Mouse (Mus musculus): Measurements from ENCODE around the gene Cd38. TPM values are rescaled to one million over a fixed set of nuclear protein-coding genes. Genes with fewer than 3 reads are reported as not detected.

Cd38 gene
- 35.3 and 37.7 TPM in 2 replicates for polyA plus RNA-seq (2015; fragmentation: Nextera tagmentation; extraction: Ambion mirVana)

DNA sequence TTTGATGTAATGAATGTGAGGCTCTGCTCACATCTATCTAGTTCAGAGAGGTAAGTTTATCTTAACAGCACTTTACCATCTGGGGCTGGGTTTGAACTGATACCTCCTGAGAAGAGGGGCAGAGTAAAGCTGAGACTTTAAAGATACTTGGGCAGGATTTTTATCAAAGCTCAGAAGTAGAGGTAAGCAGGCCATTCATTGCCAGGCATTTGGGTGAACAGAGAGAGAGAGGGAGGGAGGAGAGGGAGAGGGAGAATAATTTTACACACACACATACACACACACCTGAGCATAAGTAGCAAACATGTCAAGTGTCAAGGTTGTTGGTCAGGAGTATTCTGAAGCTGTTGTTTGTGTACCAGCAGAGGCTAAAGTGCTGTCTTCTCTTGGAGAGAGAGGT lies at the start of gene Cd38:
Gene Cd38 (plus strand): TSS at position 301 of the 400 bp plus-strand sequence.
- H3K9me3 ChIP-seq (ENCODE audit: low read length) = no peaks in the 10 kb centered on the region
- H3K36me3 ChIP-seq (ENCODE audit: insufficient read depth, low read length) = no peaks in the 10 kb centered on the region
- H3K4me1 ChIP-seq (ENCODE audit: insufficient read depth, low read length) = peaks cover 4% of the 10 kb centered on the region; the same call in 1 of the 2 replicates
- peak; percentile 7; the same call in 1 of the 2 replicates for ATAC-seq (ENCODE audit: low FRiP score, low TSS enrichment)
- H3K4me3 ChIP-seq (ENCODE audit: low read length) = peak within 1 kb of the TSS; percentile 56
- H3K4me2 ChIP-seq (replicated peaks; ENCODE audit: low read depth, low read length) = peak within 1 kb of the TSS; percentile 75
- no peaks in the 10 kb centered on the region for H3K27me3 ChIP-seq (ENCODE audit: insufficient read depth, low read length)
- peak within 1 kb of the TSS; percentile 73 for H3K9ac ChIP-seq (replicated peaks; ENCODE audit: low read length)
- H3K27ac ChIP-seq (ENCODE audit: low read length) = peak within 1 kb of the TSS; percentile 78

DNA sequence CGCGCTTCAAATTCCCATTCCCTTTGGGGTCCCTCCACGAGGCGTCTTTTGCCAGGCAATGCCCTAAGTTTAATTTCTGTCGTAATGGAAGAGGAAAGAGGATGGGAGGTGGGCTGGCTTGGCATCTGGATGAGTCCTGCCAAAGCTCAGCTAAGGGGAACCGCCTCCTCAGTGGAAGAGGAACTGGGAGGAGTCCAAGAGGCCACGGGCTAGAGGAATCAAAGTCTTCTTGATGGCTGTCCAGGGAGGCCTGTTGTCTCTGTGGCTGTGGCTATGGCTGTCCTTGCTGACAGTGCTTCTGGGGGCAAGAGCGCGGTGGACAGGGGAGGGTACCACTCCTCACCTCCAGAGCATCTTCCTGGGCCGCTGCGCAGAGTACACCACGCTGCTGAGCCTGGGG lies 49.7 kb upstream of the Cd38 start, which contains the start of gene Bst1:
Gene Bst1 (plus strand): TSS at position 191 of the 400 bp plus-strand sequence.
- H3K4me1 ChIP-seq (ENCODE audit: insufficient read depth, low read length) = no peaks in the 10 kb centered on the region
- H3K9ac ChIP-seq (replicated peaks; ENCODE audit: low read length) = no peak within 1 kb of the TSS
- H3K9me3 ChIP-seq (ENCODE audit: low read length) = no peaks in the 10 kb centered on the region
- no peak within 1 kb of the TSS for H3K4me3 ChIP-seq (ENCODE audit: low read length)
- no peaks in the 10 kb centered on the region for H3K27me3 ChIP-seq (ENCODE audit: insufficient read depth, low read length)
- H3K27ac ChIP-seq (ENCODE audit: low read length) = no peak within 1 kb of the TSS
- H3K4me2 ChIP-seq (replicated peaks; ENCODE audit: low read depth, low read length) = no peak within 1 kb of the TSS
- WGBS = 44% methylated on average over 12 of the region's 12 CpGs
- no peaks in the 10 kb centered on the region for H3K36me3 ChIP-seq (ENCODE audit: insufficient read depth, low read length)
- ATAC-seq (ENCODE audit: low FRiP score, low TSS enrichment) = peak; percentile 59; the same call in 1 of the 2 replicates

DNA sequence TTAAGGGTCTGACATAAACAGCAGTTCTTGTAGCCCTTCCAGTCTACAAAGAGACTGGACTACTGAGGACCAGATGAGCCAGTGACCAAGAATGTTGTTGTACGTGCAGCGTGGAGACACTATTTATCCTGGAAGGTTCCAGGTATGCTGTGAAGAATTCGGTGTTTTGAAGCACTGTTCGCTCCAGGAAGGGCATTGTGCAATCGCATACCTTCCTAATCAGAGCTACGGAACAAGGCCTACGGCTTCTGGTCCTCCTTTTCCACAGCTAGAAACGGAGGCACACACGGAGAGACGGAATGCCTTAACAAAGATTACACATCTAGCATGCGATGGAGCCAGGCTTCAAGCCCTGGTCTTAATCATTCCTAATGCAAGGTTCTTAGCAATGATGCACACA lies 47.6 kb upstream of the Cd38 start:
- 91% methylated on average over 11 of the region's 11 CpGs for WGBS
- Histone ChIP-seq H3K9me3 (ENCODE audit: low read length) (no peaks in the 10 kb centered on the region), H3K27me3 (ENCODE audit: insufficient read depth, low read length) (no peaks in the 10 kb centered on the region), H3K4me2 (replicated peaks; ENCODE audit: low read depth, low read length) (no peak overlapping the region), H3K27ac (ENCODE audit: low read length) (no peak overlapping the region), H3K36me3 (ENCODE audit: insufficient read depth, low read length) (no peaks in the 10 kb centered on the region), H3K4me3 (ENCODE audit: low read length) (no peak overlapping the region), H3K9ac (replicated peaks; ENCODE audit: low read length) (no peak overlapping the region), H3K4me1 (ENCODE audit: insufficient read depth, low read length) (no peaks in the 10 kb centered on the region)
- no peak for ATAC-seq (ENCODE audit: low FRiP score, low TSS enrichment)

DNA sequence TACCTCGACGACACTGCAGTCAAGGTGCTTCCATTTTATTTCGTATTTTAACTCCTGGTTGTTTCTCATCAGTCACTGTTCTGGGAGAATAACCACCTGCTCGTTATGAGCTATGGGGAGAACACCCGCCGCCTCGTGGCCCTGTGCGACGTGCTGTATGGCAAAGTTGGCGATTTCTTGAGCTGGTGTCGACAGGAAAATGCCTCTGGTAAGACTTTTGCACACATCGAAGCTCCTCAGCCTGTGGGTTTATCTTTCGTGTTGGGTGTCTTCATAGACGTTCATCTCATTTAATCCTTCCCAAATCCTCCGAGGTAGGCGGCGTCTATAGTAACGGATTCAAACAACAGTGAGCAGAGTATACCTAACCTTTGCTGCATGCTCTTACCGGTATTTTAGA lies 46.8 kb upstream of the Cd38 start, which contains the start of gene Fbxl5:
Gene Fbxl5 (minus strand): TSS at position 101 of the 400 bp plus-strand sequence.
- no peak for ATAC-seq (ENCODE audit: low FRiP score, low TSS enrichment)
- no peaks in the 10 kb centered on the region for H3K36me3 ChIP-seq (ENCODE audit: insufficient read depth, low read length)
- H3K4me1 ChIP-seq (ENCODE audit: insufficient read depth, low read length) = no peaks in the 10 kb centered on the region
- no peaks in the 10 kb centered on the region for H3K27me3 ChIP-seq (ENCODE audit: insufficient read depth, low read length)
- H3K9me3 ChIP-seq (ENCODE audit: low read length) = no peaks in the 10 kb centered on the region
- no peak within 1 kb of the TSS for H3K27ac ChIP-seq (ENCODE audit: low read length)
- H3K9ac ChIP-seq (replicated peaks; ENCODE audit: low read length) = no peak within 1 kb of the TSS
- no peak within 1 kb of the TSS for H3K4me2 ChIP-seq (replicated peaks; ENCODE audit: low read depth, low read length)
- no peak within 1 kb of the TSS for H3K4me3 ChIP-seq (ENCODE audit: low read length)
- WGBS = 86% methylated on average over 19 of the region's 19 CpGs

DNA sequence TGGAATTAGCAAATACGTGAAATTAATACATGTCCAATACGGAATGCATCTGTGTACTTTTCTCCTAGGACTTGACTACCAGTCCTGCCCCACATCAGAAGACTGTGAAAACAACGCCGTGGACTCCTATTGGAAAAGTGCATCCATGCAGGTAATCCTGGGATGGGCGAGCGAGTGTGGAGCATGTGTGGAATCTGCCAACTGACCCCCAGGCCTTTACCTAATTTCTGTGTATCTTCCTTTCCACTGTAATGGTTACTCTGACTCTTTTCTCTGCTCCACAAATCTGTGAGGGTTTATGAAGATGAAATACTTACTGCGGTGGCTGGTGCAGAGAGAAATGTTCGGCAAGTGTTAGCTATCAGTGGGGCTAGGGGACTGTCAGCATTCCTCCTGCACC lies 46.2 kb upstream of the Cd38 start:
- H3K9me3 ChIP-seq (ENCODE audit: low read length) = no peaks in the 10 kb centered on the region
- no peak for ATAC-seq (ENCODE audit: low FRiP score, low TSS enrichment)
- WGBS = 86% methylated on average over 8 of the region's 8 CpGs
- no peaks in the 10 kb centered on the region for H3K27me3 ChIP-seq (ENCODE audit: insufficient read depth, low read length)
- H3K4me3 ChIP-seq (ENCODE audit: low read length) = no peak overlapping the region
- H3K4me2 ChIP-seq (replicated peaks; ENCODE audit: low read depth, low read length) = no peak overlapping the region
- H3K9ac ChIP-seq (replicated peaks; ENCODE audit: low read length) = no peak overlapping the region
- H3K36me3 ChIP-seq (ENCODE audit: insufficient read depth, low read length) = no peaks in the 10 kb centered on the region
- H3K27ac ChIP-seq (ENCODE audit: low read length) = no peak overlapping the region
- H3K4me1 ChIP-seq (ENCODE audit: insufficient read depth, low read length) = no peaks in the 10 kb centered on the region

DNA sequence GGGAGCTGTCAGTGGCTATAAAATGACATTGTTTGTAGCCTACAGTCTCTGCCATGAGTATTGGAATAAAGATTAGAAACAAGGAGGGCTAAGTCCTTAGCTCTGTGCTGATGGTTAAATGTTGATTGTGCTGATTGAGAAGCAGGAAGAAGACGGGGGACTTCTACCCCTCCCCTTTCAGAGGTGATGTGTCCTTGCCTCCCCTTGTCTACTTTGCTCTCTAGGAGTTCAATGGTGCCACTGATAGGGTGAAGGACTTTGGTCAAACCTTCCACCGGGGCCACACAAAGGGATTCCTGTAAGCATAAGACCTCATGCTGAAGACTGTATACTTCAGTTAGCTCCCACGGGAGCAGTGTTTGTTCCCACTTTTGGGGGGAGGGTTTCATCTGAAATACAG lies 45.5 kb upstream of the Cd38 start:
- H3K4me2 ChIP-seq (replicated peaks; ENCODE audit: low read depth, low read length) = no peak overlapping the region
- ATAC-seq (ENCODE audit: low FRiP score, low TSS enrichment) = no peak
- WGBS = 83% methylated on average over 3 of the region's 3 CpGs
- no peaks in the 10 kb centered on the region for H3K36me3 ChIP-seq (ENCODE audit: insufficient read depth, low read length)
- no peak overlapping the region for H3K9ac ChIP-seq (replicated peaks; ENCODE audit: low read length)
- no peak overlapping the region for H3K27ac ChIP-seq (ENCODE audit: low read length)
- H3K4me3 ChIP-seq (ENCODE audit: low read length) = no peak overlapping the region
- H3K9me3 ChIP-seq (ENCODE audit: low read length) = no peaks in the 10 kb centered on the region
- H3K27me3 ChIP-seq (ENCODE audit: insufficient read depth, low read length) = no peaks in the 10 kb centered on the region
- no peaks in the 10 kb centered on the region for H3K4me1 ChIP-seq (ENCODE audit: insufficient read depth, low read length)

DNA sequence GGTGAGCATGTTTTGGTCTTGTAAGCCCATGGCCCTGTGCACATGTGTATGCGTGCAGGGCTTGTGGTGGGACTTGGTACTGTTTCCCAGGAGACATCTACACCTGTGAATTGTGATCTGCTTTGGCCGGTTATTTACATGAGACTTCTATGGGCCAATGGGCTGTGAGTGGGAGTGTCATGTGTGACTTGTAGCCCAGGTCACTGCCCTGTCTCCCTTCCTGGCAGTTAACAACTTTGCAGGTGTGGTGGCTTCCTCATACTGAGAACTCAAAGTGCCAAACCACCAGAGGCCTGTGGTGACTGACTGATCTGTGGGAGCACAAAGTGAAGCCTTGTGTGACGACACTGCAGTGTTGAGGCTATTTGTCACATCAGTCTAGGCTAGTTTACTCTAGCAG lies 43.8 kb upstream of the Cd38 start:
- 63% methylated on average over 3 of the region's 3 CpGs for WGBS
- Histone ChIP-seq H3K4me3 (ENCODE audit: low read length) (no peak overlapping the region), H3K9me3 (ENCODE audit: low read length) (no peaks in the 10 kb centered on the region), H3K9ac (replicated peaks; ENCODE audit: low read length) (no peak overlapping the region), H3K27ac (ENCODE audit: low read length) (no peak overlapping the region), H3K27me3 (ENCODE audit: insufficient read depth, low read length) (no peaks in the 10 kb centered on the region), H3K36me3 (ENCODE audit: insufficient read depth, low read length) (no peaks in the 10 kb centered on the region), H3K4me1 (ENCODE audit: insufficient read depth, low read length) (no peaks in the 10 kb centered on the region), H3K4me2 (replicated peaks; ENCODE audit: low read depth, low read length) (no peak overlapping the region)
- no peak for ATAC-seq (ENCODE audit: low FRiP score, low TSS enrichment)

DNA sequence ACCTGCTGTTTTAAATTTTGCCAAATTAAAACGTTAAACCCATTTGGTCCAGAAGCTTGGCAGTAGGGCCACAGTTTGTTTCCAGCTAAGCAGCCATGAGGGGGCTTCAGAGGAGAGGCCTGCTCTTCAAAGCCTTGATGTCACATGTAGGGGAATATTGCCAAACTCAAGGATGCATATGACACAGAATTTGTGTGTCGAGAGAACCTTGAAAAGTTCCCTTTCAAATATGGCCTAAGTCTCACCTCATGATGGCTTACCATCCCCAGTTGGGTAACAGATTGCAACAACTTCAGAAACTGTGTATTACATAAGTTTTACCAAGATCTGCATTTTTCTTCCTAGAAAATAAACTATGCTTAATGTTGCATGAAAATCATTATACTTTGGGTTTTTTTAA lies 41.5 kb upstream of the Cd38 start:
- Histone ChIP-seq H3K27me3 (ENCODE audit: insufficient read depth, low read length) (no peaks in the 10 kb centered on the region), H3K36me3 (ENCODE audit: insufficient read depth, low read length) (no peaks in the 10 kb centered on the region), H3K4me1 (ENCODE audit: insufficient read depth, low read length) (no peaks in the 10 kb centered on the region), H3K4me3 (ENCODE audit: low read length) (no peak overlapping the region), H3K4me2 (replicated peaks; ENCODE audit: low read depth, low read length) (no peak overlapping the region), H3K27ac (ENCODE audit: low read length) (no peak overlapping the region), H3K9me3 (ENCODE audit: low read length) (no peaks in the 10 kb centered on the region), H3K9ac (replicated peaks; ENCODE audit: low read length) (no peak overlapping the region)
- 90% methylated on average over 2 of the region's 2 CpGs for WGBS
- ATAC-seq (ENCODE audit: low FRiP score, low TSS enrichment) = no peak

DNA sequence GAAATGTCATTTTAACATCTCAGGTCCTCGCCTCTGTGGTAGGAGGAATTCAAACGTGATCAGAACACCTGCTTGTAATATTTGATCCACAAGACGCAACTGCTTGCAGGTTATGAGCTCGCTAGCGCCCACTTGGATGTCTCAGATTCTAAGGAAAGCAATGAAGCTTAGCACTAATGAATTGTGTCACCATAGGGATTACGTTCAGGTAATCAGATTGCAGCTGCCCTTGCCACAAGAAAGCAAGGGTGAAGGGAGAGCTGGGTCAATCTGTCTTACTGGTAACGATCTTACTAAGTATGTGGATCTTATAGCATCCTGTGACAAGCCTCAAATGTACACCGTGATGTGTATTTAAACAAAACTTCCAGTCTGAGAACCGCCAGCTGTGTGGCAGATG lies 41.0 kb upstream of the Cd38 start:
- no peak for ATAC-seq (ENCODE audit: low FRiP score, low TSS enrichment)
- Histone ChIP-seq H3K4me1 (ENCODE audit: insufficient read depth, low read length) (no peaks in the 10 kb centered on the region), H3K4me2 (replicated peaks; ENCODE audit: low read depth, low read length) (no peak overlapping the region), H3K27ac (ENCODE audit: low read length) (no peak overlapping the region), H3K9ac (replicated peaks; ENCODE audit: low read length) (no peak overlapping the region), H3K36me3 (ENCODE audit: insufficient read depth, low read length) (no peaks in the 10 kb centered on the region), H3K9me3 (ENCODE audit: low read length) (no peaks in the 10 kb centered on the region), H3K4me3 (ENCODE audit: low read length) (no peak overlapping the region), H3K27me3 (ENCODE audit: insufficient read depth, low read length) (no peaks in the 10 kb centered on the region)
- 49% methylated on average over 9 of the region's 9 CpGs for WGBS

DNA sequence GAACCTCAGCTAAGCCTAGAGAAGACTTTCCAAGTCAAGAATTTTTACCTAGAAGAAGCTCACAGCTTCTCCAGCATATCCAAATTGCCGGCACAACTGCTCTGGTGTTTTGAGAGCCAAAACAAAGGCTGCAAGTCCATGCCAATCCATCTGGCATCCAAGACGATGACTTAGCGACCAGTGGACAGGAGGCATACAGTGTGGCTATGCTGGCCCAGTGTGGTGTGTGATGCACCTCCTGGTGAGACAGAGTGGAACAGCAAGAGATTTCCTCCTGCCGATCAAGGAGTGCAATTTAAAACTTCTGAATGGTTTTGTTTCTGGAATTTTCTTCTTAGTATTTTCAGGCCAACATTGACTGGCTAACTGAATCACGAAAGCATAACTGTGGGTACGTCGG lies 31.8 kb upstream of the Cd38 start:
- ATAC-seq (ENCODE audit: low FRiP score, low TSS enrichment) = no peak
- Histone ChIP-seq H3K4me3 (ENCODE audit: low read length) (no peak overlapping the region), H3K27ac (ENCODE audit: low read length) (no peak overlapping the region), H3K27me3 (ENCODE audit: insufficient read depth, low read length) (no peaks in the 10 kb centered on the region), H3K4me1 (ENCODE audit: insufficient read depth, low read length) (no peaks in the 10 kb centered on the region), H3K9ac (replicated peaks; ENCODE audit: low read length) (no peak overlapping the region), H3K9me3 (ENCODE audit: low read length) (0 out of 2 replicates have a peak, but pooled peaks cover 2% of the 10 kb centered on the region), H3K36me3 (ENCODE audit: insufficient read depth, low read length) (no peaks in the 10 kb centered on the region), H3K4me2 (replicated peaks; ENCODE audit: low read depth, low read length) (no peak overlapping the region)
- WGBS = 93% methylated on average over 7 of the region's 7 CpGs

Data from kidney, embryonic 16.5 days (tissue).